Mouse (Mus musculus) limb, embryonic 14.5 days (tissue): ENCODE measurements around the gene Gm45062. TPM values are rescaled to one million over a fixed set of nuclear protein-coding genes. Genes with fewer than 3 reads are reported as not detected.
A peak's percentile ranks its signal among the peaks of the same experiment; 100 is the strongest.

Experiments
- ATAC-seq: fragments of 200-750 bp; cut with Nextera tagmentation; 2 replicates; pipeline ENCODE4 v1.8.0; 2017; ENCODE audit warnings: low read depth, moderate number of reproducible peaks, moderate TSS enrichment; ENCODE audit not compliant: low FRiP score
- DNase-seq: peaks from one replicate; pipeline ENCODE4 v3.0.0-alpha.2; 2015; ENCODE audit warnings: low spot score
- H3K27ac ChIP-seq: fragments of 300-500 bp; sonication (generic); replicated peaks from 2 replicates; pipeline ENCODE4 v1.5.1; 2014; ENCODE audit warnings: low read depth, mild to moderate bottlenecking, low read length, moderate library complexity, mixed read lengths
- H3K27me3 ChIP-seq: fragments of 300-500 bp; sonication (generic); 2 replicates; pipeline ENCODE4 v1.6.1; 2014; ENCODE audit warnings: low read length, mixed read lengths; ENCODE audit not compliant: control insufficient read depth, insufficient read depth
- H3K36me3 ChIP-seq: fragments of 300-500 bp; sonication (generic); 2 replicates; pipeline ENCODE4 v1.6.1; 2014; ENCODE audit warnings: mild to moderate bottlenecking, low read length, moderate library complexity, mixed read lengths; ENCODE audit not compliant: control insufficient read depth, insufficient read depth
- H3K4me1 ChIP-seq: fragments of 300-500 bp; sonication (generic); 2 replicates; pipeline ENCODE4 v1.6.1; 2014; ENCODE audit warnings: antibody characterized with exemption, low read length, mixed read lengths; ENCODE audit not compliant: control insufficient read depth, insufficient read depth
- H3K4me2 ChIP-seq: fragments of 300-500 bp; sonication (generic); replicated peaks from 2 replicates; pipeline ENCODE4 v1.6.1; 2014; ENCODE audit warnings: low read depth, mild to moderate bottlenecking, low read length, moderate library complexity; ENCODE audit not compliant: severe bottlenecking
- H3K4me3 ChIP-seq: fragments of 300-500 bp; sonication (generic); replicated peaks from 2 replicates; pipeline ENCODE4 v1.5.1; 2014; ENCODE audit warnings: low read length
- H3K9ac ChIP-seq: fragments of 300-500 bp; sonication (generic); 2 replicates; pipeline ENCODE4 v1.6.1; 2014; ENCODE audit warnings: mild to moderate bottlenecking, low read depth, low read length, moderate library complexity; ENCODE audit not compliant: severe bottlenecking
- H3K9me3 ChIP-seq: fragments of 300-500 bp; sonication (generic); 2 replicates; pipeline ENCODE4 v1.6.1; 2016; ENCODE audit warnings: low read length; ENCODE audit not compliant: control insufficient read depth
- POLR2A ChIP-seq: fragments of 200-500 bp; IDR thresholded peaks from 2 replicates; pipeline ENCODE4 v1.8.0; 2012; ENCODE audit warnings: inconsistent platforms, mild to moderate bottlenecking, moderate library complexity, borderline replicate concordance; ENCODE audit not compliant: insufficient read depth, insufficient read length; ENCODE audit errors: extremely low read depth
- WGBS: fragments of 180-500 bp; shearing (Covaris S2); extraction: QIAGEN DNeasy Blood & Tissue Kit; methylation state at CpG from one replicate; pipeline ENCODE4 v1.1.7; 2014; 5-methylcytosine and 5-hydroxymethylcytosine counted together
- polyA plus RNA-seq, 2 experiments: library from polyadenylated mRNA; depleted of rRNA in 1 of 2; stranded (reverse) in 1 of 2; unstranded in 1 of 2; fragments of >200 nt; fragmentation: Nextera tagmentation in 1 of 2; extraction: Ambion mirVana in 1 of 2; gene quantifications; 2 replicates each; pipeline versions ENCODE4 v1.2.1 to v1.2.3; 2012 to 2014

The Gm45062 gene
- polyA plus RNA-seq, 2 experiments: 8.7 to 14.7 TPM

DNA sequence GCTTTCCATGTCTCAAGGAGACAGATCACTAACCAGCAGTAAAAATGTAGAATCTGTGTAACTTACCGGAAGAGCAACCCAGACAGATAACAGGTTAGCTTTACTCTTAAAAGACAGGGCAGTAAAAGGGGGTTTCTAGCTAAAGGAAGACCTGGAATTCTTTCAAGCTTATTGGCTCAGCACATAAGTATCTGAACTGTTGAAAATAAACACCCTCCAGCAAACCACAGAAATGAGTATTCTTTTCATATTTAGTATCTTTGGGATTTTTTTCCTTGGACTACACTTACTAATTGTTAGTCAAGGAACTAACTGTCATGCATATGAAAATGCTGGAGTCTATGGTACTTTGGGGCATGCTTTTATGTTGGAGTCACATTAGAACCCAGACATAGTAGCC lies 89.1 kb downstream of the Gm45062 start:
- no peak for ATAC-seq
- Histone ChIP-seq H3K9me3 (no peaks in the 10 kb centered on the region), H3K4me3 (no peak overlapping the region), H3K27me3 (no peaks in the 10 kb centered on the region), H3K9ac (no peak overlapping the region), H3K36me3 (no peaks in the 10 kb centered on the region), H3K4me2 (no peak overlapping the region), H3K27ac (no peak overlapping the region), H3K4me1 (peaks cover 19% of the 10 kb centered on the region)
- WGBS: 80% methylated on average over 1 of the region's 1 CpGs
- no peak for TF ChIP-seq POLR2A
- DNase-seq: no peak

GRCm38 (mm10) chr6:8349060-8349670 lies 89.9 kb downstream of the Gm45062 start:
- no peak overlapping the region for H3K9ac ChIP-seq
- no peak overlapping the region for H3K4me3 ChIP-seq
- no peaks in the 10 kb centered on the region for H3K9me3 ChIP-seq
- no peak for TF ChIP-seq POLR2A
- H3K27me3 ChIP-seq: no peaks in the 10 kb centered on the region
- no peak overlapping the region for H3K27ac ChIP-seq
- ATAC-seq: no peak
- peaks cover 27% of the 10 kb centered on the region for H3K4me1 ChIP-seq
- no peak for DNase-seq
- H3K4me2 ChIP-seq: no peak overlapping the region
- WGBS: 72% methylated on average over 2 of the region's 2 CpGs
- H3K36me3 ChIP-seq: no peaks in the 10 kb centered on the region

GRCm38 (mm10) chr6:8351507-8351906 lies 92.3 kb downstream of the Gm45062 start:
- no peak overlapping the region for H3K27ac ChIP-seq
- no peak overlapping the region for H3K9ac ChIP-seq
- 62% methylated on average over 2 of the region's 2 CpGs for WGBS
- ATAC-seq (no peak), DNase-seq (no peak)
- TF ChIP-seq POLR2A: no peak
- no peak overlapping the region for H3K4me3 ChIP-seq
- no peaks in the 10 kb centered on the region for H3K27me3 ChIP-seq
- no peaks in the 10 kb centered on the region for H3K36me3 ChIP-seq
- peaks cover 27% of the 10 kb centered on the region for H3K4me1 ChIP-seq
- H3K9me3 ChIP-seq: no peaks in the 10 kb centered on the region
- no peak overlapping the region for H3K4me2 ChIP-seq

GRCm38 (mm10) chr6:8352533-8353168 lies 93.4 kb downstream of the Gm45062 start:
- no peaks in the 10 kb centered on the region for H3K27me3 ChIP-seq
- TF ChIP-seq POLR2A: no peak
- DNase-seq: peak; percentile 64
- peak; percentile 84 for ATAC-seq
- H3K4me1 ChIP-seq: peaks cover 27% of the 10 kb centered on the region
- H3K9ac ChIP-seq: no peak overlapping the region
- H3K36me3 ChIP-seq: no peaks in the 10 kb centered on the region
- peak overlapping the region; percentile 44 for H3K4me2 ChIP-seq
- no peaks in the 10 kb centered on the region for H3K9me3 ChIP-seq
- 0 out of 2 replicates have a peak overlapping the region, but pooled peaks have one; percentile 10 for H3K4me3 ChIP-seq
- WGBS: 11% methylated on average over 12 of the region's 12 CpGs
- 0 out of 2 replicates have a peak overlapping the region, but pooled peaks have one; percentile 33 for H3K27ac ChIP-seq

DNA sequence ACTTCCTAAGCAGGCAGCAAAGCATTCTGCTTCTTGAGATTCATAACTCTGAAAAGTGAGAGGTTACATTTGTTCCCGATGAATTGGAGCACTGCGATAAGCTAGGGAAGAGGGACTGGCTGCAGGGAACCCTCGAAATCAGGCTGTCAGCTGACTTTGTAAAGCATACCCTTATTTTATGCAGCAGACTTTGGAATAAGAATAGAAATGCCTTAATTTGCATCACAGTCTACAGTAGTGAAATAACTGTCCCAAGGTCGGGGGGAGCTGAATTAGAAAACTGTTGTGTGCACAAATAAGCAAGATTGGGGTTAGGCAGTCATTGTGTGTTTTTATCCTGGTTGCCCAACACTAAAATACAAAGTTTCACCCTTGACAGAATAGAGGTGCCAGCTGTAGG lies 94.2 kb downstream of the Gm45062 start:
- H3K27me3 ChIP-seq: no peaks in the 10 kb centered on the region
- 46% methylated on average over 4 of the region's 4 CpGs for WGBS
- no peak for TF ChIP-seq POLR2A
- H3K36me3 ChIP-seq: no peaks in the 10 kb centered on the region
- no peak for ATAC-seq
- H3K4me1 ChIP-seq: peaks cover 27% of the 10 kb centered on the region
- 0 out of 2 replicates have a peak overlapping the region, but pooled peaks have one; percentile 33 for H3K27ac ChIP-seq
- H3K4me2 ChIP-seq: no peak overlapping the region; the same call in 1 of the 2 replicates
- no peak overlapping the region for H3K9ac ChIP-seq
- DNase-seq: no peak
- no peaks in the 10 kb centered on the region for H3K9me3 ChIP-seq
- no peak overlapping the region for H3K4me3 ChIP-seq

DNA sequence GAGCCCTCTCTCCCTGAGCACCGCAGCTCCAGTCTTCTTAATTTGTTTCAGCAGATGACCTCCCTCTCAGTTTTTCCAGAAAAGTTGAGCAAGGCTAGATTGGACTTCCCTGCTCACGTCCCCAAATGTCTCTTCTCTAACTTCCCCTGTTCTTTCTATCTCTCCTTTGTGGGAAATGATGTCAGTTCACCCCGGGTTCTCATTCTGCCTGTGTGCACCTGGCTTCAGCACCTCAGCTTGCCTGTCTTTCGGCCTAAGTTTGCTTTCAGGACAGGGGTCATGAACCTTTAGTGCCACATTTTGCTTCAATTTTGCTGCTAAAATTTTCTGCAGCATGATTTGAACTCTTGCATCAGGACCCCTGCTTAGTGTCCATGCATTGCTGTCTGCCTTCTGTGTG lies 95.6 kb downstream of the Gm45062 start:
- ATAC-seq (no peak), DNase-seq (no peak)
- Histone ChIP-seq H3K9me3 (no peaks in the 10 kb centered on the region), H3K9ac (no peak overlapping the region), H3K4me2 (no peak overlapping the region), H3K4me3 (no peak overlapping the region), H3K27ac (no peak overlapping the region), H3K27me3 (no peaks in the 10 kb centered on the region), H3K4me1 (peaks cover 25% of the 10 kb centered on the region), H3K36me3 (no peaks in the 10 kb centered on the region)
- WGBS: 91% methylated on average over 4 of the region's 4 CpGs
- no peak for TF ChIP-seq POLR2A
